ENCODE assay signal across 30 mouse cellular contexts in the genomic region with DNA sequence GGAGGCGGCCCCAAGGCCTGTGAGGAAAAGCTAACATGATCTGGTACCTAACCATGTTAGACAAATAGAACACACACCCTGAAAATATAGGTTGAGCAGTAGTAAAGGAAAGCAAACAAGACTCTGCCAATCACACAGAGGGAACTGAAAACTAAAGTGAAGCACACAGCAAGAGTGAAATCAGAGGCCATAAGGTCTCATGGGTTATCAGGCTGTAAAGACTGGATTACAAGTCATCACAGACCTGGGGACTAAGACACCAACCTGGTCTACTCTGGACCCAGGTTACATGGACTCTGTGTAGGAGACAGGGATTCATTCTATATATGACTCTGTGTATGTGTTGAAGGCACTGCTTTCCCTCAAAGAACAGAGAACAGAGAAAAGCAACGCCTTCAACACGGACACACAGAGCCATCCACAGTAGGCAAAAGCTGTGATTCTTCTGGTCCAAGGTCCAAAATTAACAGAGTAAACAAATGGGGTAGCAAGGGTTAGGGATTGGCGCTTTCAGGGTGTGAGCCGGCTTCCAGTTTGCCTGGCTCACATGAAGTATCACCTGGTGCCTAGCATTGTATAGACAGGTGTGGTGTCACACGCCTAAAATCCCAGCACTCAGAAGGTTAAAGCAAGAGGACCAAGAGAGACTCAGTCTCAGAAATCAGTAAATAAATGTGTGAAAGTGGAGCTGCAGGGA. TPM values are rescaled to one million over a fixed set of nuclear protein-coding genes. Genes with fewer than 3 reads are reported as not detected.
DNase-seq lines count a peak whose midpoint lies in the region; ATAC-seq and TF ChIP-seq lines count a peak whose summit lies in the region.
"Had no signal": no experiment of that assay in that cellular context is flagged by ENCODE, and none has a peak within 500 bp of the region (broad histone marks: within the 10 kb centered on the region; RNA-seq: fewer than 3 reads in every experiment).

No protein-coding gene starts in this region.

- no peak overlapping the region for H3K27ac ChIP-seq in liver, adult 2 months (replicated peaks; ENCODE audit: insufficient read depth, low read depth, low read length)
- no peak overlapping the region for H3K27ac ChIP-seq in intestine, embryonic 15.5 days
- peak overlapping the region; percentile 4; the same call in 1 of the 2 replicates for H3K27ac ChIP-seq in small intestine, adult 2 months (ENCODE audit: insufficient read depth, low read depth, low read length)
- H3K27ac ChIP-seq: embryonic facial prominence, embryonic 10.5 days; embryonic facial prominence, embryonic 15.5 days; forebrain, embryonic 12.5 days; hindbrain, embryonic 12.5 days; hindbrain, postnatal 0 days; liver, embryonic 13.5 days had no signal

- no peak overlapping the region for H3K9ac ChIP-seq in liver, adult 2 months (ENCODE audit: low read depth, low read length)
- H3K9ac ChIP-seq in intestine, embryonic 15.5 days = no peak overlapping the region
- H3K9ac ChIP-seq: embryonic facial prominence, embryonic 15.5 days; forebrain, embryonic 12.5 days; forebrain, postnatal 0 days; hindbrain, embryonic 12.5 days; liver, embryonic 13.5 days; lung, embryonic 14.5 days had no signal

- no peak overlapping the region for H3K4me3 ChIP-seq in liver, adult 2 months (ENCODE audit: insufficient read depth, low read depth, low read length)
- H3K4me3 ChIP-seq in intestine, embryonic 15.5 days (replicated peaks) = no peak overlapping the region
- no peak overlapping the region for H3K4me3 ChIP-seq in small intestine, adult 2 months (ENCODE audit: low read depth, low read length)
- H3K4me3 ChIP-seq: embryonic facial prominence, embryonic 10.5 days; embryonic facial prominence, embryonic 15.5 days; forebrain, embryonic 12.5 days; hindbrain, embryonic 12.5 days; liver, embryonic 13.5 days had no signal

- H3K4me1 ChIP-seq in liver, adult 2 months (ENCODE audit: control insufficient read depth, insufficient read depth, low read length) = peaks cover 3% of the 10 kb centered on the region
- no peaks in the 10 kb centered on the region for H3K4me1 ChIP-seq in intestine, embryonic 15.5 days (replicated peaks)
- peaks cover 4% of the 10 kb centered on the region; the same call in 1 of the 2 replicates for H3K4me1 ChIP-seq in small intestine, adult 2 months (ENCODE audit: control insufficient read depth, insufficient read depth, insufficient read length, low read length)
- H3K4me1 ChIP-seq: embryonic facial prominence, embryonic 10.5 days; embryonic facial prominence, embryonic 15.5 days; forebrain, embryonic 12.5 days; hindbrain, embryonic 12.5 days had no signal

- no peaks in the 10 kb centered on the region for H3K9me3 ChIP-seq in intestine, embryonic 15.5 days
- H3K9me3 ChIP-seq: embryonic facial prominence, embryonic 10.5 days; embryonic facial prominence, embryonic 15.5 days; forebrain, embryonic 12.5 days; hindbrain, embryonic 12.5 days; liver, embryonic 13.5 days had no signal

- H3K36me3 ChIP-seq in liver, adult 2 months (ENCODE audit: control insufficient read depth, insufficient read depth, low read length) = peaks cover 24% of the 10 kb centered on the region
- peaks cover 8% of the 10 kb centered on the region for H3K36me3 ChIP-seq in intestine, embryonic 15.5 days
- H3K36me3 ChIP-seq in small intestine, adult 2 months (ENCODE audit: control insufficient read depth, insufficient read depth, low read length) = peaks cover 25% of the 10 kb centered on the region

- no peak overlapping the region for H3K4me2 ChIP-seq in intestine, embryonic 15.5 days (replicated peaks)
- H3K4me2 ChIP-seq: embryonic facial prominence, embryonic 15.5 days; forebrain, embryonic 12.5 days; heart, embryonic 11.5 days; hindbrain, embryonic 12.5 days; liver, embryonic 13.5 days; lung, embryonic 14.5 days had no signal

- WGBS in liver, adult 2 months = 44% methylated on average over 6 of the region's 6 CpGs
- WGBS in intestine, embryonic 15.5 days = 68% methylated on average over 6 of the region's 6 CpGs
- 40% methylated on average over 6 of the region's 6 CpGs for WGBS in small intestine, adult 2 months

- no peak for TF ChIP-seq CTCF in liver, adult 2 months (IDR thresholded peaks at IDR 0.05; ENCODE audit: low read depth, low read length)
- no peak for TF ChIP-seq CTCF in small intestine, adult 2 months (IDR thresholded peaks at IDR 0.05; ENCODE audit: extremely low read depth, insufficient read length, insufficient replicate concordance, low read depth, low read length)

- peak; percentile 58 for DNase-seq in liver, adult 2 months (ENCODE audit: extremely low read depth, low read depth, low spot score)
- no peak for DNase-seq in liver
- no peak for DNase-seq in cerebellum, adult 9-10 months
- DNase-seq in frontal cortex, adult 2 months (ENCODE audit: extremely low spot score in 1 of 2, low spot score in 1 of 2) = no peak
- no peak for DNase-seq in left cerebral cortex, adult 9 months (ENCODE audit: low spot score in 2 of 2)
- DNase-seq: adrenal gland, postnatal 25 days; cerebellum, adult 2 months; cerebellum, postnatal 25 days; forebrain, postnatal 0 days; gastrocnemius, postnatal 25 days; heart, adult 11 months; heart, postnatal 36 days; kidney, adult 18-20 months; kidney, postnatal 14 days; liver, embryonic 13.5 days; lung, embryonic 14.5 days; lung, postnatal 14 days; midbrain, embryonic 14.5 days; thymus, adult 2 months; thymus, postnatal 36 days had no signal

- TF ChIP-seq POLR2A in liver, adult 2 months (IDR thresholded peaks at IDR 0.05; ENCODE audit: extremely low read depth, insufficient read depth, low read length) = no peak
- TF ChIP-seq POLR2A in small intestine, adult 2 months (IDR thresholded peaks at IDR 0.05; ENCODE audit: low read depth, low read length) = no peak

- no peaks in the 10 kb centered on the region for H3K27me3 ChIP-seq in liver, adult 2 months (ENCODE audit: control insufficient read depth, insufficient read depth, low read length)
- no peaks in the 10 kb centered on the region for H3K27me3 ChIP-seq in intestine, embryonic 15.5 days (replicated peaks)
- no peaks in the 10 kb centered on the region for H3K27me3 ChIP-seq in small intestine, adult 2 months (ENCODE audit: control insufficient read depth, insufficient read depth, low read length)
- H3K27me3 ChIP-seq: embryonic facial prominence, embryonic 15.5 days; forebrain, embryonic 12.5 days; hindbrain, embryonic 12.5 days; liver, embryonic 13.5 days had no signal

- peak; percentile 79 for ATAC-seq in intestine, embryonic 15.5 days
- ATAC-seq: CD4-positive, CD25-positive, alpha-beta regulatory T cell, adult 4 months; forebrain, postnatal 0 days; hindbrain, postnatal 0 days had no signal

- no peaks in the 10 kb centered on the region for H3K79me2 ChIP-seq in liver, adult 2 months (ENCODE audit: control insufficient read depth, insufficient read depth, low read length)

RNA-seq across cellular contexts. Expression of a gene that starts 28.2 kb away (rescaled TPM):
- total RNA-seq in liver, adult 2 months (2014; rRNA removed) = 3.0 and 4.9 TPM in 2 replicates
- 2.8 and 6.2 TPM in 2 replicates for polyA plus RNA-seq in liver, adult 2 months (2012; rRNA removed)
- polyA plus RNA-seq in intestine, embryonic 15.5 days (2015; fragmentation: Nextera tagmentation; extraction: Ambion mirVana) = 7.4 and 9.1 TPM in 2 replicates
- polyA plus RNA-seq in small intestine, adult 2 months (2012; rRNA removed) = 6.5 and 8.5 TPM in 2 replicates
- polyA plus RNA-seq in frontal cortex, adult 2 months (2012; rRNA removed) = 15.1 and 19.1 TPM in 2 replicates

RNA-seq across cellular contexts. Expression of a gene that starts 59.9 kb away (rescaled TPM):
- 6.2 and 6.4 TPM in 2 replicates for total RNA-seq in liver, adult 2 months (2014; rRNA removed)
- 3.1 and 3.6 TPM in 2 replicates for polyA plus RNA-seq in liver, adult 2 months (2012; rRNA removed)
- polyA plus RNA-seq in intestine, embryonic 15.5 days (2015; fragmentation: Nextera tagmentation; extraction: Ambion mirVana) = 19.6 and 21.7 TPM in 2 replicates
- 12.5 and 12.6 TPM in 2 replicates for polyA plus RNA-seq in small intestine, adult 2 months (2012; rRNA removed)
- polyA plus RNA-seq in frontal cortex, adult 2 months (2012; rRNA removed) = 0.71 and 0.86 TPM in 2 replicates
- total RNA-seq: gastrocnemius, postnatal 25 days; monocyte, adult 5-6 weeks had no signal
